Mouse (Mus musculus) heart, postnatal 10 days (tissue): ENCODE measurements at regions not wholly inside any gene's neighbourhood (a gene's known extent, or its start where the extent isn't known, plus 50 kb on each side); places are given as distances from the start of the nearest gene placed in this dataset.

Experiments
- DNase-seq, 2 experiments: peaks; one replicate each; pipeline ENCODE4 v3.0.0; 2021
- intact Hi-C: fragments of 180-260 bp; cut with DNase I; formaldehyde crosslinking; loops from one replicate; pipeline ENCODE4 v1.15.1; 2025

DNA sequence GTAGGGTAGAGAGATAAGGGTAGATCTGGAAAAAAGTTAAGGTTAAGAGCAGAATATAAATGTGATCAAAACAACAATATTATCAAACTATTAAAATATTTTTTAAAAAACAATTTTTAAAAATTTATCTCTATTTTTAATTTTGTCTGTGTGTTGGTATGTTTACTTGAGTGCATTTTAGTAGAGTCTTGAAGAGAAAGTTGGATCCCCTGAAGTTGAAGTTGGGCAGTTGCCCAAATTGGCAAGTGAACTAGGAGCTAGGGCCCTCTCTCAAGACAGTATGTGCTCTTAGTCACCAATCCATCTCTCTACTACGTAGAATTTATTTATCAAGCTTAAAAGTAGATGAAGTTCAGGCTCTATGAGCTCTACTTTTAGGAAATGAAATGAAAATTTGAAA, 59.9 kb downstream of the Adamts1 start:
- intact Hi-C loops, result no loop called here
- no peak for DNase-seq

DNA sequence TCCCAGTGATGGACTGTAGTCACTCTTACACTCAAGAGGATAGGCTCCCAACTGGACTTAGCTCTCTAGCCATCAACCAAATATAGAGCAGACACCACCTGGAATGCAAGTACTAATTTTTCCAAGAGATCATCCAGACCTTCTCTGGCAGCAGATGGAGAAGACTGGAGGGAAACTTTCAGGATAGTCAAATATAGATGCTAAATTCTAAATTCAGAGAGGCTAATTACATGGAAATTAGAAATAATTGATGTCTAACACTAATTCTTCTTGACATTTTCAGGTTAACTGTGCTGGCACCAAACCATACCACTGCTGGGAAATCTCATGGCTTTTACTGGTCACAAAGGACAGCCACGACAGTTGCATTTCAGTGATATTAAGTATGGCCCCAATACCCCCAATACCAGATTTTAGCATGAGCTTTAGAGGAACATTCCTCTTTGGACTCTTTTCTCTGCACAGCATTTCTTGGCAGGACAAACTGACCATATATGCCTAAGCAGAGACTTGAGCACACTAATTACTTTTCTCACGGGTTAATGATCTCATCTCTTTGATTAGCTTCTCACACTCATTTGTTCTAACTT, 64.2 kb downstream of the Adamts1 start:
- no peak for DNase-seq
- intact Hi-C loops, result no loop called here

DNA sequence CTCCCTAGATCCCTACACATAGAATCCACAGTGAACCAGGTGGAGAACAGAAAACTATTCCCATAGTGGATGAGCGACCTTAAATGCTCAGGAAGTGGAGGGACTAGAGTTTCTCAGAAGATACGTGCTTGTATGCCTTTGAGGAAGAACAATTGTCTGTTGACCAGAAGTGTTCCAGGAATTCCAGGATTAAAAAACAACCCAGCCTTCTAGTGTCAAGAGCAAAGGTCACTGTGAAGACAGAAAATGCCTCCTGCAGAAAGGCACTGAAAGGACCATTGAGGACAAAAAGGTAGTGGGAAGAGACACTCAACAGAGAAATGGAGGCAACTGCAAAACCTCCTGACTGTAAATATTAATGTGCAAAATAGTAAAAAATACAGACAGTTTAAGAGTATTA, 74.9 kb downstream of the Adamts1 start:
- intact Hi-C loops, result loop anchor here (10.0 kb wide), 1 partner anchor 697 kb away; no protein-coding TSS in a partner anchor

DNA sequence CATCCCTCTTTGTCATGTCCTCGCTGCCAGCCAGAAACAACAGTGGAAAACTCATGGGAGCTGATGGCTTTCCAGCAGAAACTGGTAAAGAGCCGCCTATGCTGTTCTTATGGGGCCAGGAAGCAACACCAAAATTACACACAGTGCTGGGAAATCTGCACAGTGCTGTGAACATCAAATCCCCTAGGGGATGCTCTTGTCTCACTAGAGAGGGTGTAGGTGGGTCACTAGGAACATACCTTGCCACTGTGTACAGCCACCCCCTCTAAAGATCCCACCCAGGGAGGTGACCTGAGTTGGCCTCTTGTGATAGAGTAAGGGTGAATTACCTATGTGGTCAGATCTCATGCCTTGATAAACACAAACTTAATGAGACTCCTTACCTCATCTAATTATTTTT, 80.9 kb downstream of the Adamts1 start:
- DNase-seq, result peak; percentile 41 to 50
- intact Hi-C loops, result loop anchor here (5.0 to 10.0 kb wide), 2 partner anchors 55 to 703 kb away; no protein-coding TSS in a partner anchor

More for the DNA sequence above, 74.9 kb downstream of the Adamts1 start:
- DNase-seq, result no peak

DNA sequence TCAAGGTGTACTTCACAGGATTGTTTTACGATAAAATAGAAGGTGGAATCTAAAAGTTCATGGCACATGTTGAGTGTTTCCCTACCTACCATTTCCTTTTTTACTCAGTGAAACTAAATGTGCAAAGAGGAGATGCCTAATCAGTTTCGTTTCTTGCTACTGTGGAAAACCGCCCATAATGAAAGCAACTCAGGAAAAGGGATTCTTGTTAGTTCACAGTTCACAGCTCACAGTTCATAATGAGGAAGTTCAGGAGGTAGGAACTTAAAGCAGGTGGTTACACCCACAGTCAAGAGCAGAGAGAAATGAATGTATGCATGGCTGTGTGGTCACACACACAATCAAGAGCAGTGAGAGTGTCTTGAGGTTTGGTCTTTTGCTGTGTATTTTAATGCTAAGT, 90.6 kb downstream of the Adamts1 start:
- DNase-seq, result no peak
- intact Hi-C loops, result no loop called here

DNA sequence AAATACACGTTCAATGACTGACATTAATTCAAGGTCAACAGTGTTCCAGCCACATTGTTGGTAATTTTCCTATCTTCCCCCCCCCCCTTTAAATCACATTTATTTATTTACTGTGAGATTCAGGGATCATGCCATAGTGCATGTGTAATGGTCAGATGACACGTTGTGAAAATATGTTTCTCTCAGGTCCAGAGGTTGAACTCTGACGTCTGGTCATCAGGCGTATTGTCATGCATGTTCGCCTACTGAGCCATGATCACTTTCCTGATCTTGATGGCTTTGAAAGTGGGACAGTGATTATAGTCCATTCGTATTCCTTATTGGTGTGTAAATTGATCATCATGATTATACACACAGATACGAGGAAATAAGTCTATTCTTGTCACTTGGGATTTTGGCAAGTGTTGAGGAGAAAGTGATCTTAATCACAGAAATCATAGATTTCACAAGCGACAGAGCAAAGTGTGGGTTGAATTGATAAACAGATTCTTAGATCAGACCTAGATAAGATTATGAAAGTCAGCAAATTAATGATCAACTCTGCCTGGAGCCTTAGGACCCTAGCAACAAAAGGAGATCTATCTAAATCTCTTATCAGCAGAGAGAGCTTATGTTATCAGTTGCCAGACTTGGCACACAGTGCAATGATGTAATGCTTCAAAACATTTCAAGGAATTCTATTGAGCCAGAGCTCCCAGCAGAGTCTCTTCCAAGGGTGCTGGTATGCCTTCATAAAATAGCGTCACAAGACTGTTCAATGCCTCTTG, 98.5 kb downstream of the Adamts1 start:
- DNase-seq, result no peak
- intact Hi-C loops, result no loop called here

DNA sequence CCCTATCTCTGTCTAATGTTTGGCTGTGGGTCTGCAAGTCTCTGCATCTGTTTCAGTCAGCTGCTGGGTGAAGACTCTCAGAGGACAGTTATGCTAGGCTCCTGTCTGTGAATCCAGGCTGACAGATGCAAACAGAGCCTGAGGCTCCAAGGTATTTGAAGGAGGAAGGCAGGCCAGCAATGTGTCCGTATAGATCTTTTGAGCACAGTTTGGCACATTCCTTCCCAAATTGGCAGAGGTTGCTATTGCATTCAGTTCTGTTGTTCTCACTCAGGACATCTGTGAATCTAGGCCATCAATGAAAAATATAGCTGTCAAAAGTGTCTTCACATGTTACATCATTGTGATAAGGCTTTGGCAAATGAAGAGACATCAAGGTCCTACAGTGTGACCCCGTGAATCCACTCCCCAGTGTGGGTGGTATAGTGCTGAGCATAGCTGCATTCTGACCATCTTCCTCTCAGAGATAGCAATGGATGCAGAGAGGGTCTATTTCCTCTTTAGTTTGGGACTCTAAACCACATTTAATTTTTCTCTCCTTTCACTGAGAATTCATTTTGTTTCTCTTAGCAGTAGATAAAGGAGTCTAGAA, 99.9 kb downstream of the Adamts1 start:
- DNase-seq, result no peak
- intact Hi-C loops, result no loop called here

DNA sequence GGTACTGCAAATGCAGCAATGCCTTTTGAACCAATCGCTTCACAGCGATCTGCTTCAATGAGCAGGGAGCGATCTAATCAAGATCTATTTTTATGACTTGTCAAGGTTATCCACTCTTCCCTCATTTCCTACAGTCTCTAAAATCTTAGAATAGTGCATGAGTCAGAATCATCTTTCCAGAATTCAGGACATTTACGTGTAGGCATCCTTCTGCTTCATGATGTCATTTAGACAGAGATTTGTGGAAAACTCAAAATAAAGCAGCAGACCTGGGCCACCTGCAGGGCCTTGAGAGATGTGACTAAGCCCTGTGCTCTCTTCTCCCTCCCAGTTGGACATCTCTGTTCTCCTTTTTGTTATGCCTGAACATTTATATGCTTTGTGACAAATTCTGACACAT, 103.6 kb downstream of the Adamts1 start:
- intact Hi-C loops, result no loop called here
- DNase-seq, result no peak

DNA sequence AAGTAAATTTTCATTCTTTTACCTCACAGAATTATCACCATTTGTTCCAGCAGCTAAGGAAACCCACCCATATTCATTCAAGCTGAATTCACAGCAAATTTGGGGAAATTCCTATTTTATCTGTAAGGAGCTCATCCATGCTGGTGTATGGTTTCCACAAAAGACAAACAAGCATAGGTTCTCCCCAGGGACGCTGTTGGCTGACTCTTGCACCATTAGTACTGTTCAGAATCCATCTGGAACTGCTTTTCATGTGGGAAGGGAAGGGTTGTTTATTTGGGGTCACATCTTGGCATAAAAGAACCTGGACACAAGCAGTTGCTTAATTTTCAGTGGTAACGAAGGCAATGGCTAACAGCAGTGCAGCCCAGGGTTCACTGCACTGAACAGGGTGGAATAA, 120.2 kb downstream of the Adamts1 start:
- intact Hi-C loops, result no loop called here
- DNase-seq, result no peak

DNA sequence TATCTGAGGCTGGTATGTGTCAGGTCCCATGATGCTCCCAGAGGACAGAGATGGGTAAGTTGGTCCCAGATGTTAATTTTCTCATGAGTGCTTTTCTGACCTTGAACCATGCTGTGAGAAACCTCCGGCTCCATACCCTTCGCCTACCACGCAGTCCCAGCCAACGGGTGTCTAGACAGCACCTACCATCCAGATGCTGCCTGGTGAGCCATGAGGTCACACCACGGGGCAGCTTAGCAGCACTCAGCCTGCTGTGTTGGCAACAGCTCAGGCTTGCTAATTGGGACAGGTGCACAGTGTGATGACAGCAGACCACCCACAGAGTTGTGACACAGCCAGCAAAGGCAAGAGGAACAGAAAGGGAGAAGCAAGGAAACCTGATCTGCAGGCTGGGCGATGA, 122.6 kb downstream of the Adamts1 start:
- peak in 1 of 2 experiments; percentile 6 for DNase-seq
- intact Hi-C loops, result no loop called here

DNA sequence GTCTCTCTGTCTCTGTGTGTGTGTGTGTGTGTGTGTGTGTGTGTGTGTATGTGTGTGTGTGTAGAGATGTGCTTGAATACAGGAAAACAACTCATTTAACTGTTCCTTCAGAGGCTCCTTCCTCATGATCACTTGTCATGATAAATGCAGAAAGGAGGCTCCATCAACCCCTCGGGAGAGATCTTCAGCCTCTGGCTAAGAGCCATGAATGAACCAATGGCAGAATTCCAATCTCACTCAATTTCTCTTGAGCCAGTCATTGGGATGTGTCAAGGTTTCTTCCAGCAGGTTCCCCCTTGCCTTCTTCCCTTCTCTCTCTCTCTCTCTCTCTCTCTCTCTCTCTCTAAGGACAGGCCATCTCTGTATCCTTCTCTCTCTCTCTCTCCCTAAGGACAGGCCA, 124.1 kb downstream of the Adamts1 start:
- intact Hi-C loops, result loop anchor here (1.0 to 10.0 kb wide), 5 partner anchors 124 to 801 kb away; partner anchors contain the start of genes App and Cyyr1
- DNase-seq, result no peak

DNA sequence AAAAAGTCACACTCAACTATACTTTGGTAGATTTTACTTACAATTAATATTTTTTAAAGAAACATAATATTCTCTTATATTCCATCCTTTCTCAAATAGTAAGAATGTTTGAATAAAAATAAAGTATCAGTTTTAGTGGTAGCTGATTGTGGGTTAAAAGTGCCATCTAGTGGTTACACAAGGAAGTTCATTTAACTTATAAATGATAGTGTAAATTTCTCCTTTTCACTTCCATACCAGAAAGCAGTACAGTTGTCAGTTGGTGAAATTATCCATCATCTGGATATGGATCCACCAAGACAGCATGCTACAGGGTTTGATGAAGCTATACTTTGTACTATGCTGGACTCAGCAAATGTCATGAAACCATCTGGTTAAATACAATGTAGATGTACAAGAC, 124.7 kb downstream of the Adamts1 start:
- intact Hi-C loops, result loop anchor here (1.0 to 10.0 kb wide), 5 partner anchors 123 to 801 kb away; partner anchors contain the start of genes App and Cyyr1
- peak in 1 of 2 experiments; percentile 14 for DNase-seq

DNA sequence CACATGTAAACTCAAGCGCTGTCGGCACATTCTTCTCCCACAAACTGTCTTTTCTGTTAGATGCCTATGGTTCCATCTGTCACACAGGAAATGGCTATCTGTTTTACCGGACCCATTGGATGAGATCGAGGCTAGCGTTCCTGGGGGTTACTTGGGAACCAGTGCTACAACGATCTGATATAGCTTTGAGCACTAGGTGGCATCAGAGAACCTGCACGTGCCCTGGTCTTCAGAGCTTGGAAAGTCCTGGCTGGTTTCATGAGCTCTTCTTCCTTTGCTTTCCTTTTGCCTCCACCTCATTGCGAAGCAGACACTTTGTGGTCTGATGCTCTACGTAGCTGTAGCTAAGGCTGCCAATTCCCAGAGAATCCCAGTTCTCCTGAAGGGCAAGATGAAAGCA, 123.8 kb upstream of the Cyyr1 start:
- peak; percentile 55 to 62 for DNase-seq
- intact Hi-C loops, result loop anchor here (5.0 to 10.0 kb wide), 4 partner anchors 122 to 800 kb away; partner anchors contain the start of genes App and Cyyr1

DNA sequence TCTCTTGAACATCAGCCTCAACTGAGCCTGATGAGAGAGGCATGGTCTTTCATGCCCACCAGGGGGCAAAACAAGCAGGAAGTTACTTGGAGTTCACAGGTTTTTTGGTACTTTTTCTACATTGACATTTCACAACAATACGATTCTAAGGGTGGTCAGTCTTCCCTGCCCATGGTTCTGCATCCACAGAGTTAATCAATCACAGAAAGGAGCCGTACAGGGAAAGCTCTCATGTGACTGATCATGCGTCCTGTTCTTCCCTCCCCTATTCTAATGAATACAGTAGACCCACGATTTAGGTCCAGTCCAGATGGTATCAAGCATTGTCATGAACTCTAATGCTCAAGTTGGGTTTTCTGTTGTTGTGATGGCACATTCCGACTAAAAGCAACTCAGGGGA, 115.6 kb upstream of the Cyyr1 start:
- intact Hi-C loops, result no loop called here
- no peak for DNase-seq

DNA sequence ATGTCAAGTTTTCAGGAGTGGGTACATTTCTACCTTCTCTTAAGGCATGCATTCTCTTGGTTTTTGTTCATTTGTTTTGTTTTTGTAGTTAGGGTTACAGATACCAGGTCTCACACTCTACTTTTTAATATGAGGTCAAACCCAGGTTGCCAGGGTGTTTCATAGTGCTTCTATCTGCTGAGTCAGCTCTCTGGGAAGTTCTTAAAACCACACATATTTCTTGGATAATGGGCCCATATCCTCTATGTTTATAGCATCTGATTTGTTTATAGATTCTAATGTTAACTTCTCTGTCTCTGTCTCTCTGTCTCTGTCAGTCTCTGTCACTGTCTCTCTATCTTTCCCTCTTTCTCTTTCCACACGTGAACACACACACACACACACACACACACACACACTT, 114.6 kb upstream of the Cyyr1 start:
- DNase-seq, result no peak
- intact Hi-C loops, result no loop called here

DNA sequence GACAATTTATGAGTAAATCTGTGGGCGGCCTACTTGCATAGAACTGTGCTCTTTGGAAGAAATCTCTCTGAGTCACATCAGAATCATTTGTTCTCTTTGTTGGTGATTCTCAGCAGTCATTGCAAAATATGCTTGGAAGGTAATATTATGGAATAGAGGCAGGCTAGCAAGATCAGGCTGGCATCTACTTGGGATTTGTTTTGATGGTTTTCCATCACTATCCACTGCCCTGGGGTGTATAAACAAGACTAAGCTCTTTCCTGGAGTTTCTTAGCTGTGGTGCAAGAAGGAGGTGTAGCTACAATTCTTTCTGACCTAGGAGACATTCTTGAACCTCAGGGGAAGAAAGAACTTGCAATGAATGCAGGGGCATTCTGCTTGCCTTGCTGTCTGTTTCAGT, 96.3 kb upstream of the Cyyr1 start:
- DNase-seq, result no peak
- intact Hi-C loops, result no loop called here

DNA sequence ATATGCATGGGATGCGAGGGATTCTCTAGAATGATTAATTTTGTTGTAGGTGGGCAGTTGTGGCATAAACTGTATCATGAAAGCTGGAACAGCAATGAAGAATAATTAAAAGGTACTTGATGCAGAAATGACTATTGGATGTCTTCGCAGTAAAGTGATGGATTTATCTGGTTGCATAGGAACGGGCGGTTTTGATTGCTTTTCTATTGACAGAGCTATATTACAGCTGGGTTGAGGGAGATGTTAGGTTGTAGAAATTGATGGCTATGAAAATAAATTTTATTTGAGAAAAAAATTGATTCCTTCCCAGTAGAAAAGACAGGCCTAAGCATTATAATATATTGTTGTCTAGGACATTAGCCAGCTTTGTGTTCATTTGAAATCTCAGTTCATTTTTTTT, 87.8 kb upstream of the Cyyr1 start:
- DNase-seq, result no peak
- intact Hi-C loops, result no loop called here

DNA sequence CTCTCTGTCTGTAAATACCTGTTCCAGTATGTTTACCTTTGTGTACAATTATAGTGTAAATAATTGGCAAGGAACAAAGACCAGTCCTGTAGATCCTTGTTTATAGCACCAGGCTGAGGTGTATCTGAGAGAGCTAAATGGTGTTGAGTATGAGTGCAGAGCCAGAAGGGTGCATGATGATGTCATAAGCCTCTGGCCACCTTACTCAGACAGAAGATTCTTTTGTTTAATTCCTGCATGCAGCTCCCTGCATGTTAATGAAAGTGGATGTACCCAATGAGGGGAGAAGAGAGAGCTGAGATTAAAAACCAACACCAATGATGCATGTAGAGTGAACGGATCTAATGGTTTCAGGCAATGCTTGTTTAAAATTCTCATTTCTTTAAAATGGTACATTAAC, 83.9 kb upstream of the Cyyr1 start:
- intact Hi-C loops, result no loop called here
- DNase-seq, result no peak

DNA sequence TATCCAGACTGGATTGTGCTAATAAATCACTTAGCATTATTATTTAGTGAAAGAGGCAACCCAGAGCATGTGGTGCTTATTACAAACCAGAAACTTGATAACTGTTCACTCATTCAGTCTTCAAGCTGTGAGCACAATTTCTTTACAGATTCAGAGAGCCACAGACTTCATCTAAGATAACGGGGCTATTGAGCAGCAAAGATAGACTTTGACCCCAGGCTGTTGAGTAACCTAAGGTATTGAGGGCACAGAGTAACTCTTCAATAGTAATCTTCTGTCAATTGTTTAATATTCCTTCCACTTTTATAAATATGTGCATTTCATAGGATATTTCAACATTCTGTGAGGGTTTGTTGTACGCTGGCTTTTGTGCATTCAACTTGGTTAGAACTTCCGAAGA, 76.5 kb upstream of the Cyyr1 start:
- intact Hi-C loops, result no loop called here
- no peak for DNase-seq

DNA sequence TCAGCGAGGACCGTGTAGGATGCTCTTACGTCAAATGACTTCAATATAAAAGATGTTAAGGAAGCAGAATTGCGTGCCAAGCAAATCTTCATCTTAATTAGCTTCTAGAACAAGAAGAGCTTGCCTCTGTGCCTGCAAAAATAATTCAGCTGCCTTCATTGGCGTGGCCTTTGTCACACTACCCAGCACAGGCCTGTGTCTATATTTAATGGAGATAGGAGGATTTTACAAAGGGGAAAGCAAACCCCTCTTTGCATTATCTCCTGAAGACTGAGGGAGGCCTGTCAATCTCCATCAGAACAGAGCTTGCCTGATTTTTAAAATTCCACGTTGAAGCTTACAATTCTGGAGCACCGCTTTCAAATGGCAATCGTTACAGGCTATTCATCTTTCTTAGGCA, 71.3 kb upstream of the Cyyr1 start:
- intact Hi-C loops, result no loop called here
- no peak for DNase-seq

DNA sequence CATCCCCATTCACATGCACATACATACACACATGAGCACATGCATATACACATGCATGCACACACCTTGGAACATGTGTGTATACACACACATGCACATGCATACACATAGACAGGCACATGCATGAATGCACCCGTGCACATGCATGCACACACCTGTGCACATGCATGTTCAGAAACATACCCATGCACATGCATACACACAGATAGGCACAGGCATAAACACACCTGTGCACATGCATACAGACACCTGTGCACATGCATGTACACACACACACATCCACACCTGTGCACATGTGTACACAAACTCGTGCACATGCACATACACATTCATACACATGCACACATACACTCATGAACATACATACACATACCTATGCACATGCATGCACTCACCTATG, 50.9 kb upstream of the Cyyr1 start:
- intact Hi-C loops, result no loop called here

More for the DNA sequence above, 50.9 kb upstream of the Cyyr1 start:
- no peak for DNase-seq
